8 mouse cellular contexts compared by ENCODE assay signal in the genomic region with DNA sequence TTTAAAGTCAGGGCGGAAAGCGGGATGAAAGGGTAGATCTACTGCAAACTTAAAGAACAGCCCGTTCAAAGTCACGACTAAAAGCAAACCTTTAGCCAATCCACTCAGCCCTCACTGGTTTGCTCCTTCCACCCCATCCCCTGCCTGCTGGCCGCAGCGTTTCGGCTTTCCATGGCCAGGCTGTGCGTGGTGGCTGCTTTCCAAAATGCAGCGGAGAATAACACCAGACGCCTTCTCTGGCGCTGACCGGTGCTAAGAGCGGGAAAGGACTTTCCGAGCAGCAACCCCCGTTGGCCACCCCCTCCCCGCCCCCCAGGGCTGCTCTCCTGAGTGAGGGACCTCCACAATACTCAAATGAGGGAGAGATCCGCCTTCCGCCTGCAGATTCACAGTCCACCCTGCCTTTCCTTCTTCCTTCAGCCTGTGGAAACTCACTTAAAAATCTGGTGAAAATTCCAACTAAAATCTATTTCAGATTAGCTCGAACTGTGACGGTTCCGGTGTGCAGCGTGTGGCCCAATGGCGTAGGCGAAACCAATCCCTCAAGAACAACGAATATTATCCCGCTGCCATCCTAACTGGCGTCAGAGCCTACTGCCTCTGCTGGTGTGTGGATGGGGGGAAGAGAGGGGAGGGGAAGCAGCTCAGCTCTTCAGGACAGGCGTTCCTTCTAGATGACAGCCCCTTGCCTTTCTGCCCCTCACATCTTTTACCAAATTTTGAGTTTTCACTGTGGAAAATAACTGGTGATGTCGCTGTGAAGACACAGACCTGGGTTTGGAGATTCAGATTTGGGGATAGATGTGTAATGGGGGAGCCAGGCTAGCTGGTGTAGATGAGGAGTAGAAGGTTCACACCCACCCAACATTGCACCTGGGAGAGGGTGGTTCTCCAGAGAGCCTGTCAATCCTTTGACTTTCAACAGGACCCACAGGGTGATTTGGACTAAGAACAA. TPM values are rescaled to one million over a fixed set of nuclear protein-coding genes. Genes with fewer than 3 reads are reported as not detected.
DNase-seq lines count a peak whose midpoint lies in the region; ATAC-seq lines count a peak whose summit lies in the region.

No protein-coding gene starts in this region.

- WGBS in embryonic facial prominence, embryonic 10.5 days, result 3% methylated on average over 29 of the region's 29 CpGs
- WGBS in heart, embryonic 11.5 days (ENCODE audit: insufficient replicate concordance), result 3% methylated on average over 29 of the region's 29 CpGs
- 2% methylated on average over 29 of the region's 29 CpGs for WGBS in limb, embryonic 11.5 days

- H3K27ac ChIP-seq in embryonic facial prominence, embryonic 10.5 days (replicated peaks), result peak overlapping the region; percentile 51
- no peak overlapping the region for H3K27ac ChIP-seq in heart, embryonic 11.5 days (ENCODE audit: low read depth, low read length)
- H3K27ac ChIP-seq in limb, embryonic 11.5 days (replicated peaks; ENCODE audit: low read depth, low read length), result no peak overlapping the region

- no peaks in the 10 kb centered on the region for H3K9me3 ChIP-seq in embryonic facial prominence, embryonic 10.5 days
- H3K9me3 ChIP-seq in heart, embryonic 11.5 days (replicated peaks; ENCODE audit: control insufficient read depth, low read length), result peaks cover 3% of the 10 kb centered on the region
- H3K9me3 ChIP-seq in limb, embryonic 11.5 days (ENCODE audit: control insufficient read depth, low read length), result no peaks in the 10 kb centered on the region; the same call in 1 of the 2 replicates

- H3K36me3 ChIP-seq in embryonic facial prominence, embryonic 10.5 days (replicated peaks), result no peaks in the 10 kb centered on the region
- no peaks in the 10 kb centered on the region for H3K36me3 ChIP-seq in heart, embryonic 11.5 days (ENCODE audit: control insufficient read depth, insufficient read depth, low read length)
- H3K36me3 ChIP-seq in limb, embryonic 11.5 days (ENCODE audit: control insufficient read depth, insufficient read depth, low read length), result no peaks in the 10 kb centered on the region

- peak overlapping the region; percentile 97 for H3K4me2 ChIP-seq in heart, embryonic 11.5 days
- H3K4me2 ChIP-seq in limb, embryonic 11.5 days (ENCODE audit: low read depth, severe bottlenecking), result peak overlapping the region; percentile 99

- H3K27me3 ChIP-seq in embryonic facial prominence, embryonic 10.5 days (replicated peaks; ENCODE audit: low read depth, poor library complexity, severe bottlenecking), result peaks cover 63% of the 10 kb centered on the region
- peaks cover 51% of the 10 kb centered on the region for H3K27me3 ChIP-seq in heart, embryonic 11.5 days (ENCODE audit: control insufficient read depth, insufficient read depth, low read length)
- peaks cover 36% of the 10 kb centered on the region for H3K27me3 ChIP-seq in limb, embryonic 11.5 days (ENCODE audit: control insufficient read depth, insufficient read depth, low read length)

- H3K4me1 ChIP-seq in embryonic facial prominence, embryonic 10.5 days, result peaks cover 31% of the 10 kb centered on the region
- H3K4me1 ChIP-seq in heart, embryonic 11.5 days (ENCODE audit: control insufficient read depth, insufficient read depth, low read length), result peaks cover 7% of the 10 kb centered on the region; the same call in 1 of the 2 replicates
- H3K4me1 ChIP-seq in limb, embryonic 11.5 days (ENCODE audit: control insufficient read depth, insufficient read depth, low read length), result 0 out of 2 replicates have a peak, but pooled peaks cover 5% of the 10 kb centered on the region

- H3K4me3 ChIP-seq in embryonic facial prominence, embryonic 10.5 days, result peak overlapping the region; percentile 73
- peak overlapping the region; percentile 60 for H3K4me3 ChIP-seq in heart, embryonic 11.5 days (ENCODE audit: low read depth, low read length)
- H3K4me3 ChIP-seq in limb, embryonic 11.5 days (ENCODE audit: low read depth, low read length), result peak overlapping the region; percentile 63

- H3K9ac ChIP-seq in heart, embryonic 11.5 days (ENCODE audit: low read depth, low read length), result peak overlapping the region; percentile 56
- H3K9ac ChIP-seq in limb, embryonic 11.5 days (ENCODE audit: low read length), result peak overlapping the region; percentile 47

- peak; percentile 84 for DNase-seq in cerebellum, adult 11 months
- DNase-seq in embryonic facial prominence, embryonic 10.5 days (ENCODE audit: low spot score), result peak; percentile 57
- peak; percentile 23 for DNase-seq in kidney, adult 9 months
- peak; percentile 63 for DNase-seq in limb, embryonic 11.5 days (ENCODE audit: low spot score)
- DNase-seq in neural tube, embryonic 10.5 days (ENCODE audit: extremely low spot score, low spot score), result peak; percentile 68
- peak; percentile 16 for DNase-seq in urinary bladder, postnatal 25 days (ENCODE audit: low spot score)

- ATAC-seq in heart, embryonic 11.5 days (replicated peaks; ENCODE audit: insufficient number of reproducible peaks, low FRiP score, low TSS enrichment), result 0 out of 2 replicates have a peak, but pooled peaks have one; percentile 37
- ATAC-seq in limb, embryonic 11.5 days (ENCODE audit: insufficient number of reproducible peaks, low FRiP score, low TSS enrichment, low read depth), result peak; percentile 33; the same call in 1 of the 2 replicates
- no peak for ATAC-seq in activated CD4-positive, CD25-positive, alpha-beta regulatory T cell, adult 4 months

RNA-seq across cellular contexts. Expression of a gene that starts 0.9 kb away (rescaled TPM):
- polyA plus RNA-seq in embryonic facial prominence, embryonic 10.5 days (2016; fragmentation: Nextera tagmentation; extraction: Ambion mirVana), result 0.73 and 0.80 TPM in 2 replicates
- polyA plus RNA-seq in heart, embryonic 11.5 days (2014; fragmentation: Nextera tagmentation; extraction: Ambion mirVana), result 1.4 and 1.7 TPM in 2 replicates
- polyA plus RNA-seq in limb, embryonic 11.5 days (2014; fragmentation: Nextera tagmentation; extraction: Ambion mirVana), result 1.7 and 1.8 TPM in 2 replicates
- polyA plus RNA-seq in activated CD4-positive, CD25-positive, alpha-beta regulatory T cell, adult 4 months (2017; shearing (Covaris generic)), result not detected

Comparison
In these comparisons a context has a peak if more than half of its experiments do, and no peak if none do; other contexts are left out.
1. DNase-seq: peak in every context shown above with its lines; median percentile 84 in cerebellum, adult 11 months; 68 in neural tube, embryonic 10.5 days; 63 in limb, embryonic 11.5 days; 57 in embryonic facial prominence, embryonic 10.5 days; 23 in kidney, adult 9 months; 16 in urinary bladder, postnatal 25 days.